Mouse (Mus musculus): ENCODE results near the gene Rpl39l.

- TF ChIP-seq CTCF (IDR thresholded peaks at IDR 0.05; ENCODE audit: extremely low read depth, insufficient read length, insufficient replicate concordance, low read depth, low read length) (no peak), POLR2A (IDR thresholded peaks at IDR 0.05; ENCODE audit: low read depth, low read length) (no peak)
These were observed 40.7 kb upstream of the Rpl39l start for GRCm38 (mm10) chr16:10129052-10129911.

All from small intestine, adult 2 months (tissue).